Mouse (Mus musculus): Measurements from ENCODE around the gene Hpf1. TPM values are rescaled to one million over a fixed set of nuclear protein-coding genes. Genes with fewer than 3 reads are reported as not detected.

The Hpf1 gene
- total and polyA plus RNA-seq, 3 experiments, result 73.2 to 83.5 TPM; not detected in 1

GRCm38 (mm10) chr8:60858911-60859476 is 31.2 kb upstream of the Hpf1 start:
- Histone ChIP-seq H3K36me3 (ENCODE audit: control insufficient read depth in 1 of 2, insufficient read depth in 2 of 2, low read length in 2 of 2) (peaks cover 0 to 12% of the 10 kb centered on the region in 2 experiments; a peak in 2 of 4 replicates), H3K4me3 (ENCODE audit: control insufficient read depth in 1 of 2, insufficient read depth in 1 of 2, low read depth in 2 of 2, low read length in 2 of 2) (no peak overlapping the region)

GRCm38 (mm10) chr8:60859605-60860004 is 30.6 kb upstream of the Hpf1 start:
- Histone ChIP-seq H3K9ac (ENCODE audit: control insufficient read depth, low read depth, low read length, poor library complexity, severe bottlenecking) (peak overlapping the region; percentile 39; the same call in 1 of the 2 replicates), H3K36me3 (ENCODE audit: control insufficient read depth in 1 of 2, insufficient read depth in 2 of 2, low read length in 2 of 2) (peaks cover 0 to 12% of the 10 kb centered on the region in 2 experiments; a peak in 2 of 4 replicates), H3K27ac (ENCODE audit: control insufficient read depth, low read depth, low read length) (peak overlapping the region; percentile 72), H3K79me2 (ENCODE audit: control insufficient read depth, insufficient read depth, low read length, poor library complexity) (no peaks in the 10 kb centered on the region), H3K27me3 (ENCODE audit: control insufficient read depth in 1 of 2, insufficient read depth in 2 of 2, low read length in 2 of 2) (no peaks in the 10 kb centered on the region; a peak in 1 of 4 replicates), H3K9me3 (replicated peaks; ENCODE audit: insufficient read depth, low read length) (no peaks in the 10 kb centered on the region), H3K4me3 (ENCODE audit: control insufficient read depth in 1 of 2, insufficient read depth in 1 of 2, low read depth in 2 of 2, low read length in 2 of 2) (peak overlapping the region; percentile 1 to 48; a peak in 3 of 4 replicates), H3K4me1 (ENCODE audit: control insufficient read depth in 1 of 2, insufficient read depth in 2 of 2, low read length in 2 of 2) (peaks cover 0 to 9% of the 10 kb centered on the region in 2 experiments; a peak in 2 of 4 replicates)
- DNase-seq (ENCODE audit: low read depth, low spot score), result peak; percentile 96
- TF ChIP-seq SIN3A (IDR thresholded peaks at IDR 0.05; ENCODE audit: low read length) (peak; percentile 86), POLR2AphosphoS5 (IDR thresholded peaks at IDR 0.05; ENCODE audit: borderline replicate concordance, low read depth, low read length) (no peak), POLR2AphosphoS2 (IDR thresholded peaks at IDR 0.05; ENCODE audit: low read length) (no peak), TAL1 (IDR thresholded peaks at IDR 0.05; ENCODE audit: low read length) (peak; percentile 93), MAFK (IDR thresholded peaks at IDR 0.05; ENCODE audit: borderline replicate concordance, low read depth, low read length) (peak; percentile 90; the same call in 1 of the 2 replicates), ELF1 (IDR thresholded peaks at IDR 0.05; ENCODE audit: low read depth, low read length) (no peak), JUND (IDR thresholded peaks at IDR 0.05; ENCODE audit: low read depth, low read length) (peak; percentile 97), ZC3H11A (IDR thresholded peaks at IDR 0.05; ENCODE audit: low read depth, low read length) (no peak), RAD21 (IDR thresholded peaks at IDR 0.05; ENCODE audit: low read depth, low read length) (no peak), MEF2A (IDR thresholded peaks at IDR 0.05; ENCODE audit: extremely low read depth, insufficient replicate concordance, low read depth, low read length, poor library complexity, severe bottlenecking) (no peak), POLR2A (IDR thresholded peaks at IDR 0.05; ENCODE audit: control insufficient read depth in 1 of 2, insufficient read depth in 1 of 2, low read depth in 1 of 2, low read length in 2 of 2, poor library complexity in 1 of 2) (0 out of 4 replicates have a peak, but pooled peaks of 1 of the 2 experiments have one; percentile 17), GATA1 (IDR thresholded peaks at IDR 0.05; ENCODE audit: low read depth, low read length) (peak; percentile 96), USF2 (IDR thresholded peaks at IDR 0.05; ENCODE audit: borderline replicate concordance in 1 of 2, insufficient read depth in 1 of 2, low read depth in 1 of 2, low read length in 2 of 2) (no peak), ZNF384 (IDR thresholded peaks at IDR 0.05; ENCODE audit: low read depth, low read length) (no peak), MAX (IDR thresholded peaks at IDR 0.05; ENCODE audit: low read length) (no peak), UBTF (IDR thresholded peaks at IDR 0.05; ENCODE audit: borderline replicate concordance, insufficient read depth, low read depth, low read length) (no peak), ZKSCAN1 (IDR thresholded peaks at IDR 0.05; ENCODE audit: low read depth, low read length) (no peak), E2F4 (IDR thresholded peaks at IDR 0.05; ENCODE audit: borderline replicate concordance, low read depth, low read length) (no peak), HCFC1 (IDR thresholded peaks at IDR 0.05; ENCODE audit: low read depth, low read length) (0 out of 2 replicates have a peak, but pooled peaks have one; percentile 44), USF1 (IDR thresholded peaks at IDR 0.05; ENCODE audit: low read depth, low read length) (no peak), MYC (IDR thresholded peaks at IDR 0.05; ENCODE audit: low read depth, low read length) (no peak), RCOR1 (IDR thresholded peaks at IDR 0.05; ENCODE audit: low read depth, low read length) (no peak; the same call in 1 of the 2 replicates), MYB (IDR thresholded peaks at IDR 0.05; ENCODE audit: low read depth, low read length) (no peak), MXI1 (IDR thresholded peaks at IDR 0.05; ENCODE audit: low read depth, low read length) (peak; percentile 36; the same call in 1 of the 2 replicates), CTCF (IDR thresholded peaks at IDR 0.05 in 2 of 3, conservative IDR thresholded peaks at IDR 0.05 in 1 of 3; ENCODE audit: control insufficient read depth in 1 of 3, insufficient read depth in 1 of 3, low read depth in 2 of 3, low read length in 3 of 3, poor library complexity in 1 of 3, severe bottlenecking in 1 of 3) (no peak), ZMIZ1 (IDR thresholded peaks at IDR 0.05; ENCODE audit: low read depth, low read length) (no peak), BHLHE40 (IDR thresholded peaks at IDR 0.05; ENCODE audit: borderline replicate concordance, low read depth, low read length) (peak; percentile 66; the same call in 1 of the 2 replicates), TBP (IDR thresholded peaks at IDR 0.05; ENCODE audit: low read depth, low read length) (peak; percentile 47; the same call in 1 of the 2 replicates)

More at GRCm38 (mm10) chr8:60858911-60859476, 31.2 kb upstream of the Hpf1 start:
- H3K27ac ChIP-seq (ENCODE audit: control insufficient read depth, low read depth, low read length), result peak overlapping the region; percentile 48; the same call in 1 of the 2 replicates
- no peaks in the 10 kb centered on the region for H3K27me3 ChIP-seq (ENCODE audit: control insufficient read depth in 1 of 2, insufficient read depth in 2 of 2, low read length in 2 of 2)
- no peaks in the 10 kb centered on the region for H3K79me2 ChIP-seq (ENCODE audit: control insufficient read depth, insufficient read depth, low read length, poor library complexity)
- TF ChIP-seq CHD2 (IDR thresholded peaks at IDR 0.05; ENCODE audit: low read length) (no peak), HCFC1 (IDR thresholded peaks at IDR 0.05; ENCODE audit: low read depth, low read length) (no peak), E2F4 (IDR thresholded peaks at IDR 0.05; ENCODE audit: borderline replicate concordance, low read depth, low read length) (no peak), SIN3A (IDR thresholded peaks at IDR 0.05; ENCODE audit: low read length) (no peak), NELFE (IDR thresholded peaks at IDR 0.05; ENCODE audit: low read depth, low read length) (no peak), MYB (IDR thresholded peaks at IDR 0.05; ENCODE audit: low read depth, low read length) (no peak)
- no peaks in the 10 kb centered on the region for H3K9me3 ChIP-seq (replicated peaks; ENCODE audit: insufficient read depth, low read length)
- DNase-seq (ENCODE audit: low read depth, low spot score), result peak; percentile 52
- no peak overlapping the region for H3K9ac ChIP-seq (ENCODE audit: control insufficient read depth, low read depth, low read length, poor library complexity, severe bottlenecking)
- H3K4me1 ChIP-seq (ENCODE audit: control insufficient read depth in 1 of 2, insufficient read depth in 2 of 2, low read length in 2 of 2), result peaks cover 0 to 9% of the 10 kb centered on the region in 2 experiments; a peak in 2 of 4 replicates
